Mouse (Mus musculus): ENCODE measurements at regions not wholly inside any gene's neighbourhood (a gene's known extent, or its start where the extent isn't known, plus 50 kb on each side); places are given as distances from the start of the nearest gene placed in this dataset.

DNA sequence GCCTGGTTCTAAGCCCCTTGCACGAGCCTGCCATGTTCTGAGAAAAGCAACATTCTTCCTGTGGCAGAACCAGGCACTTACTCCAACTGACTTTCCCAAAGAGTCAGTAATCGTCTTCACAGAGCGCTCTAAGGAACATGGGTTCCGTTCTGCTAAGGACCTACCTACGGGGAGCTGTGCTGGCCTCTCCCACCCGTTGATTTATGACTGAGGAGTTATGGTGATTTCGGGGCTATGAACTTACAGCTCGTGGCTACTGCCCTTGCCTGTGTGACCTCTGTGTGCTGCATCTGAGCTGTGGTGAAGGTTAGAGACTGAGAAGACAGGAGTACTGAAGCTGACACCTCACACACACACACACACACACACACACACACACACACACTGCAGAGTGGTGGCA, 243.9 kb downstream of the Ccdc91 start:
- no peak overlapping the region for H3K9ac ChIP-seq (ENCODE audit: insufficient read depth, low read depth)
- in situ Hi-C loops (cut with MboI; ENCODE audit: low pct_ligation_motif_present, low pct_unique_long_range_greater_than_20kb, low sequenced_read_pairs), result no loop called here
- no peaks in the 10 kb centered on the region for H3K27me3 ChIP-seq (replicated peaks)
- H3K27ac ChIP-seq (ENCODE audit: insufficient read depth, low read depth), result no peak overlapping the region
- TF ChIP-seq SMC3 (IDR thresholded peaks at IDR 0.05; ENCODE audit: low read depth, low read length), result no peak
- H3K4me1 ChIP-seq (ENCODE audit: control insufficient read depth in 1 of 2, insufficient read depth in 2 of 2), result peaks cover 0 to 7% of the 10 kb centered on the region in 2 experiments; a peak in 2 of 4 replicates
- H3K4me3 ChIP-seq (replicated peaks in 1 of 3; ENCODE audit: low read depth in 2 of 3, low read length in 2 of 3, poor library complexity in 1 of 3), result no peak overlapping the region
- no peak overlapping the region for H3K4me2 ChIP-seq (ENCODE audit: insufficient read depth, low read depth, poor library complexity, severe bottlenecking)
- dilution Hi-C loops (cut with MboI; ENCODE audit: extremely low pct_ligation_motif_present, extremely low pct_unique_long_range_greater_than_20kb, low sequenced_read_pairs), result no loop called here
- no peaks in the 10 kb centered on the region for H3K79me2 ChIP-seq (replicated peaks; ENCODE audit: control insufficient read depth, extremely low read depth, insufficient read depth, poor library complexity, severe bottlenecking)
- H3K36me3 ChIP-seq (replicated peaks in 1 of 2; ENCODE audit: control insufficient read depth in 1 of 2, insufficient read depth in 1 of 2, low read length in 1 of 2), result no peaks in the 10 kb centered on the region
- no peak for DNase-seq (ENCODE audit: extremely low read depth)
- no peaks in the 10 kb centered on the region for H3K9me3 ChIP-seq (replicated peaks; ENCODE audit: low read length)

DNA sequence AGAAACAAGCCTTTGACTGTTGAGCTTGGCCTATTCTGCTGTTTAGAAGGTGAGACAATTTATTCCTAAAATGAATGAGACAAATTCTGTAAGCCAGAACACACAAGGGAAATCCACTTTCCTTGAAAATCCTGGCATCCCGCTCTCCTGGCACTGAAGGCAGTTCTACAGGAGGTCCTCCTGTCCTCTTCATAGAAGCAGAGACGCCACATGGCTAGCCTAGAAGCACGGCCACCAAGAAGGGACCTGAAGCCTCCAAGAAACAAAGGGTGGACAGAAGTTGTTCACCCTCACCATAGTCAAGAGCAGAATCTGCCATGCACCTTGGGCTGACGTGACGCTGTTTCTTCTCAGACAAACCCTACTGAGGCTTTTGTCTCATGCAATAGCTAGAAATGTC, 247.7 kb downstream of the Ccdc91 start:
- in situ Hi-C loops (cut with MboI; ENCODE audit: low pct_ligation_motif_present, low pct_unique_long_range_greater_than_20kb, low sequenced_read_pairs) (no loop called here), dilution Hi-C loops (cut with MboI; ENCODE audit: extremely low pct_ligation_motif_present, extremely low pct_unique_long_range_greater_than_20kb, low sequenced_read_pairs) (no loop called here)
- Histone ChIP-seq H3K4me3 (replicated peaks in 1 of 3; ENCODE audit: low read depth in 2 of 3, low read length in 2 of 3, poor library complexity in 1 of 3) (no peak overlapping the region), H3K36me3 (replicated peaks in 1 of 2; ENCODE audit: control insufficient read depth in 1 of 2, insufficient read depth in 1 of 2, low read length in 1 of 2) (no peaks in the 10 kb centered on the region), H3K9ac (ENCODE audit: insufficient read depth, low read depth) (no peak overlapping the region), H3K9me3 (replicated peaks; ENCODE audit: low read length) (no peaks in the 10 kb centered on the region), H3K79me2 (replicated peaks; ENCODE audit: control insufficient read depth, extremely low read depth, insufficient read depth, poor library complexity, severe bottlenecking) (no peaks in the 10 kb centered on the region), H3K27ac (ENCODE audit: insufficient read depth, low read depth) (no peak overlapping the region), H3K4me2 (ENCODE audit: insufficient read depth, low read depth, poor library complexity, severe bottlenecking) (no peak overlapping the region), H3K4me1 (ENCODE audit: control insufficient read depth in 1 of 2, insufficient read depth in 2 of 2) (peaks cover 0 to 7% of the 10 kb centered on the region in 2 experiments; a peak in 2 of 4 replicates), H3K27me3 (replicated peaks) (no peaks in the 10 kb centered on the region)
- TF ChIP-seq MAFK (IDR thresholded peaks at IDR 0.05; ENCODE audit: insufficient replicate concordance, low read length) (no peak), NRF1 (IDR thresholded peaks at IDR 0.05; ENCODE audit: low read depth, low read length) (no peak), IRF4 (IDR thresholded peaks at IDR 0.05; ENCODE audit: low read depth, low read length) (no peak), RCOR1 (conservative IDR thresholded peaks at IDR 0.05; ENCODE audit: low read depth, low read length) (no peak), MEF2A (IDR thresholded peaks at IDR 0.05; ENCODE audit: borderline replicate concordance, low read depth, low read length) (no peak), ZMIZ1 (IDR thresholded peaks at IDR 0.05; ENCODE audit: low read depth, low read length) (no peak), MAZ (IDR thresholded peaks at IDR 0.05; ENCODE audit: low read depth, low read length) (no peak), KAT2A (IDR thresholded peaks at IDR 0.05; ENCODE audit: insufficient replicate concordance, low read length) (no peak), GABPA (IDR thresholded peaks at IDR 0.05; ENCODE audit: insufficient replicate concordance, low read depth, low read length) (no peak), RAD21 (IDR thresholded peaks at IDR 0.05; ENCODE audit: low read depth, low read length) (no peak), USF1 (IDR thresholded peaks at IDR 0.05; ENCODE audit: low read depth, low read length) (no peak), ZKSCAN1 (IDR thresholded peaks at IDR 0.05; ENCODE audit: borderline replicate concordance, low read depth, low read length) (no peak), ZC3H11A (IDR thresholded peaks at IDR 0.05; ENCODE audit: low read depth, low read length) (no peak), TBP (conservative IDR thresholded peaks at IDR 0.05; ENCODE audit: low read depth, low read length) (no peak), MAX (IDR thresholded peaks at IDR 0.05; ENCODE audit: low read length) (no peak)
- no peak for DNase-seq (ENCODE audit: extremely low read depth)

Data from CH12.LX (cell line).